Mouse (Mus musculus) ES-Bruce4 (cell line): ENCODE data around the gene Glrp1. TPM values are rescaled to one million over a fixed set of nuclear protein-coding genes. Genes with fewer than 3 reads are reported as not detected.
A peak's percentile ranks its signal among the peaks of the same experiment; 100 is the strongest.

Experiments used
- H3K27ac ChIP-seq: 2 replicates; pipeline ENCODE4 v1.5.1; 2012; ENCODE audit warnings: low read length, inconsistent platforms; ENCODE audit not compliant: insufficient read depth
- H3K27me3 ChIP-seq: 2 replicates; pipeline ENCODE4 v1.6.1; 2012; ENCODE audit warnings: mild to moderate bottlenecking, low read length, inconsistent platforms; ENCODE audit not compliant: control insufficient read depth, poor library complexity, insufficient read depth, severe bottlenecking
- H3K36me3 ChIP-seq: 2 replicates; pipeline ENCODE4 v1.6.1; 2012; ENCODE audit warnings: inconsistent platforms, mild to moderate bottlenecking, low read length, moderate library complexity; ENCODE audit not compliant: control insufficient read depth, poor library complexity, insufficient read depth, severe bottlenecking
- H3K4me1 ChIP-seq: one replicate; pipeline ENCODE4 v1.8.1; 2011; ENCODE audit warnings: low read length; ENCODE audit not compliant: control insufficient read depth, insufficient read depth
- H3K4me3 ChIP-seq: 2 replicates; pipeline ENCODE4 v1.5.1; 2011; ENCODE audit warnings: low read depth, mild to moderate bottlenecking, low read length
- H3K9ac ChIP-seq: 2 replicates; pipeline ENCODE4 v1.6.1; 2012; ENCODE audit warnings: low read depth, mild to moderate bottlenecking, inconsistent platforms; ENCODE audit not compliant: poor library complexity, severe bottlenecking
- H3K9me3 ChIP-seq: replicated peaks from 2 replicates; pipeline ENCODE4 v1.6.1; 2012; ENCODE audit warnings: mild to moderate bottlenecking, low read length, inconsistent platforms; ENCODE audit not compliant: control insufficient read depth, poor library complexity, insufficient read depth, severe bottlenecking
- CTCF ChIP-seq: IDR thresholded peaks from one replicate; pipeline ENCODE4 v1.8.1; 2011; ENCODE audit warnings: low read depth, low read length
- EP300 ChIP-seq: IDR thresholded peaks from 2 replicates; pipeline ENCODE4 v1.6.1; 2011; ENCODE audit warnings: low read depth, low read length; ENCODE audit not compliant: insufficient read depth
- POLR2A ChIP-seq: IDR thresholded peaks from one replicate; pipeline ENCODE4 v1.8.1; 2011; ENCODE audit warnings: low read length; ENCODE audit not compliant: insufficient read depth
- polyA plus RNA-seq: library from polyadenylated mRNA; stranded (reverse); fragments of >200 nt; gene quantifications from 2 replicates; pipeline ENCODE4 v1.2.4, GENCODE M21; 2011; ENCODE audit warnings: low read depth; ENCODE audit not compliant: missing spikeins, insufficient read depth, insufficient read length

Gene Glrp1
- polyA plus RNA-seq, 1 experiment, result not detected

- peaks cover 19% of the 10 kb centered on the region for H3K4me1 ChIP-seq
- H3K9me3 ChIP-seq, result no peaks in the 10 kb centered on the region
- no peaks in the 10 kb centered on the region for H3K36me3 ChIP-seq
- H3K9ac ChIP-seq, result no peak overlapping the region
- TF ChIP-seq EP300, result no peak
- TF ChIP-seq POLR2A, result no peak
- no peak for TF ChIP-seq CTCF
- H3K27ac ChIP-seq, result peak overlapping the region; percentile 41; the same call in 1 of the 2 replicates
- H3K27me3 ChIP-seq, result no peaks in the 10 kb centered on the region
- no peak overlapping the region for H3K4me3 ChIP-seq
Observed at GRCm38 (mm10) chr1:88459196-88459595, 50.7 kb downstream of the Glrp1 start.

DNA sequence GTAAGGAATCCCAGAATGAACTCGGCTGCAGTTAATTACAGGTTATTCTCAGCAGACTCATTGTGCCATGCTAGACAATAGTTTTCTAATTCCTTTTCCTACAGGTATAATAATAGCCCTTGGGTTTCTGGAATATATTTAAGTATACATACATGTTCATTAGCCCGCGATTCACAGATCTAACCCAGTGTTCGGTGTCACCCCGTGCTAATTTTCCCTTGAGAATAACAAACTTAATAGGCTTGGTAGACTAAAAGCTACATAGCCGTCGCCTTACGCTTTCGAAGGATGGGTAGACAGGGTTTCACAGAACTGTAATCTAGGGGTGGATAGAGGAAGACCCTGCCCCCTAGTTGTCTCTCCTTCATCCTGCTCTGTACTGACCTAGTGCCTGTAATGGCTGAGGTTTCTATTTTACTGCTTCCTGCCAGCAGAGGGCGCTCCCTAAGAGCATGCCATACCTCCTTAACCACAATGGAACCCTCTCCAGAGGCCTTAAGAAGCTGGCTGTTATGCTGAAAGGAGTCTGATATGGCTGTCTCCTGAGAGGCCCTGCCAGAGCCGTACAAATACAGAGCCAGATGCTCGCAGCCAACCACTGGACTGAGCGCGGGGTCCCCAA is 53.3 kb downstream of the Glrp1 start:
- Histone ChIP-seq H3K9me3 (no peaks in the 10 kb centered on the region), H3K27me3 (no peaks in the 10 kb centered on the region), H3K27ac (no peak overlapping the region), H3K4me1 (peaks cover 12% of the 10 kb centered on the region), H3K4me3 (no peak overlapping the region), H3K9ac (no peak overlapping the region), H3K36me3 (no peaks in the 10 kb centered on the region)
- TF ChIP-seq POLR2A (no peak), EP300 (0 out of 2 replicates have a peak, but pooled peaks have one; percentile 27), CTCF (peak; percentile 79)

DNA sequence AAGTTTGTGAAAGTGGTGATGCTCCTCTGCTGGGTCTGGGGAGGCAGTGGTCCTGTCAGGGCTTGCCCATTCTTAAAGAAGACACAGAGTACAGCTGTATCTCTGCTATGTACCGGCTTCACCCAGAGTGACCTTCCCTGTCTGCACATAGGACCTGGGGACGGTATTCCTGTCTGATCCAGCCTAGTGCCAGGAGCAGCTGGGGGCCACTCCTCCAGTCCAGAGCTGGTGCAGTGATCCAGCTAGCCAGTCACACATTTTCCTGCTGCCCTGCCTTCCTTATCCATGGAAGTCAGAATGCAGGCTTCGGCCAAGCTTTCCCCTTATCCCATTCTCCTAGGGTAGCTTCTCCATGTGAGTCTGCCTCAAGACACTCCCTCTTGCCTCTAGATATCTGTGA is 54.1 kb downstream of the Glrp1 start:
- Histone ChIP-seq H3K27me3 (no peaks in the 10 kb centered on the region), H3K9me3 (no peaks in the 10 kb centered on the region), H3K9ac (0 out of 2 replicates have a peak overlapping the region, but pooled peaks have one; percentile 1), H3K4me1 (peaks cover 12% of the 10 kb centered on the region), H3K36me3 (no peaks in the 10 kb centered on the region), H3K4me3 (no peak overlapping the region), H3K27ac (no peak overlapping the region)
- TF ChIP-seq POLR2A, result no peak
- TF ChIP-seq EP300, result 0 out of 2 replicates have a peak, but pooled peaks have one; percentile 20

DNA sequence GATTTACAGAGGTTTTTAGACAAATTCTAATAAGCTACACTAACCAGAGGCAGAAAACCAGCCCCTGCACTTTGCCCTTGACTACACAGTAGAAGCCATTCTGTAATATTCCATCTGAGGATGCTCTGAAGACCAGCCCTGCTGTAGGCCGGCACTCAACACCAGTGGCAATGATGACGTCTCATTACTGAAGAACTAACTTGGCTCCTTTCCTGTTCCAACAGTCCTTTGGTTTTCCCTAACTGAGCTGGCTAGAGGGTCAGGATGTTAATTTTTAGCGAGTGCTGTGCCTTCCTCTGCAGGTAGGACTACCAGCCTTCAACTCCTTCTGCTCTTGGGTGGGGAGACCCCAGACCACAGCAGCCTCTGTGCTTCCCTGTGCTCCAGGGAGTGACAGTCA is 55.2 kb downstream of the Glrp1 start:
- H3K9me3 ChIP-seq, result no peaks in the 10 kb centered on the region
- H3K27ac ChIP-seq, result peak overlapping the region; percentile 53; the same call in 1 of the 2 replicates
- H3K4me3 ChIP-seq, result no peak overlapping the region
- no peak for TF ChIP-seq POLR2A
- no peak for TF ChIP-seq EP300
- no peak for TF ChIP-seq CTCF
- no peaks in the 10 kb centered on the region for H3K36me3 ChIP-seq
- H3K4me1 ChIP-seq, result peaks cover 10% of the 10 kb centered on the region
- H3K27me3 ChIP-seq, result no peaks in the 10 kb centered on the region
- peak overlapping the region; percentile 10; the same call in 1 of the 2 replicates for H3K9ac ChIP-seq

DNA sequence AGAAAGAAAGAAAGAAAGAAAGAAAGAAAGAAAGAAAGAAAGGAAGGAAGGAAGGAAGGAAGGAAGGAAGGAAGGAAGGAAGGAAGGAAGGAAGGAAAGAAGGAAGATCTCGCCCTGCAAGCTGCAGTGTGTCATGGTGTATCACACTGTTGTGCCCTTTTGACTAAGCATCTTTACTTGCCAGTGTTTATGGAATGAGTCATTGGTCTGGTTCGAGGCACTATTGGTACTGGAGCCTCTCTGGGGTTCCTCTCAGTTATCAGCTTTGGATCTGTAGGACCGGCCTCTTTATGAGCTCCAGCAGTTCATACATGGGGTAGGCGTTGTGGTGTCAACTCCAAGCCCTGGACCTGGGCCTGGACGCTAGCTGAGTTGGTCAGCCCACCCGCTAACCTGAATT is 57.7 kb downstream of the Glrp1 start:
- Histone ChIP-seq H3K36me3 (no peaks in the 10 kb centered on the region), H3K27me3 (no peaks in the 10 kb centered on the region), H3K4me3 (no peak overlapping the region), H3K9me3 (no peaks in the 10 kb centered on the region), H3K9ac (no peak overlapping the region), H3K4me1 (peaks cover 10% of the 10 kb centered on the region), H3K27ac (no peak overlapping the region)
- TF ChIP-seq CTCF, result no peak
- no peak for TF ChIP-seq POLR2A
- TF ChIP-seq EP300, result no peak

DNA sequence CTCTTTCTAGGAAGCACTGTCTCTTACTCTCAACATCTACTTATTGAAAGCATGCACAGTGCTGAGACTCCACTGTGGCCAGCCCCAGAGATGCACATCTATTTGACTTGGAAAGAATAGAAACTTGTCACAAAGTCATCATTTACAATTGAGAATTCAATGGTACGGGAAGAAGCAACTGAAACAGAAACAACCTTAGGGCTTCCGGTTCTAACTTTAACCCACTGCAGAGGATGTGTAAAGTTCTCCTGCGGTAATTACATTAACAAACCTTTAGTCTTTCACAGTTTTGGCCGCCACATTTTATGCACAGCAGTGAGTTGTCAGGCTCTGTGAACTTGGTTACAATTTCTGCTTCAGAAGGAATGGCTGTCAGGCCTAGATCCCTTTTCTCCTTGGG is 59.2 kb downstream of the Glrp1 start:
- Histone ChIP-seq H3K4me1 (peaks cover 8% of the 10 kb centered on the region), H3K9me3 (no peaks in the 10 kb centered on the region), H3K27me3 (no peaks in the 10 kb centered on the region), H3K27ac (no peak overlapping the region), H3K36me3 (no peaks in the 10 kb centered on the region), H3K4me3 (no peak overlapping the region), H3K9ac (no peak overlapping the region)
- TF ChIP-seq CTCF (no peak), POLR2A (no peak), EP300 (no peak)

Other genes with a start within 250 kb of the Glrp1 start
- 217 and 219 TPM in 2 replicates for gene Hjurp, start 232.4 kb downstream of the Glrp1 start, polyA plus RNA-seq
- not detected in 2 replicates for gene Trpm8, start 232.4 kb downstream of the Glrp1 start, polyA plus RNA-seq
- gene Spp2, start 103.1 kb downstream of the Glrp1 start, polyA plus RNA-seq, result not detected in 2 replicates
- gene Arl4c, start 192.2 kb upstream of the Glrp1 start, polyA plus RNA-seq, result 106 and 108 TPM in 2 replicates